Mouse (Mus musculus) stomach, postnatal 0 days (tissue): ENCODE results near the gene Atp2a1.

Source experiments
- CTCF ChIP-seq: IDR thresholded peaks from 2 replicates; pipeline ENCODE4 v1.5.1; 2016; ENCODE audit warnings: antibody characterized with exemption, low read depth, mild to moderate bottlenecking, moderate library complexity
- EP300 ChIP-seq: optimal IDR thresholded peaks from 2 replicates; pipeline ENCODE3; 2016; ENCODE audit warnings: antibody characterized with exemption

DNA sequence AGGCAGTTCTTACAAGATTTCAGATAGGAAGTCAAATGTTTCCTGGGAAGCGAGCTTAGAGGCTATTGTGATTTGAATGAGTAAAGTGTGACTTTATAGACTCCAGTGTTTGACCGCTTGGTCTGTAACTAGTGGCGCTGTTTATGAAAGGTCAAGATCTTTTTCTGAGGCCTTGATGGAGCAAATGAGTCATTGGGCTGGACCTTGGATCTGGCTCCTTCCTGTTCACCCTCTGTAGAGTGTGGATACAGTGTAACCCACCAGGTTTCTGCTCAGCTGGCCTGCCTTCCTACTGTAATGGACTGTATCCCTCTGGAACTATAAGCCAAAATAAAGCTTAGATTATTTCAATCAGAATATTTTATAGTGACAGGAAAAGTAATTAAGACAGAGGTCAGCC is 48.4 kb upstream of the Atp2a1 start:
- TF ChIP-seq EP300 (no peak), CTCF (no peak)
